Mouse (Mus musculus) liver, embryonic 12.5 days (tissue): Measurements from ENCODE around the gene C530008M17Rik. TPM values are rescaled to one million over a fixed set of nuclear protein-coding genes. Genes with fewer than 3 reads are reported as not detected.

Experiments
- ATAC-seq: fragments of 200-750 bp; cut with Nextera tagmentation; 2 replicates; pipeline ENCODE4 v1.8.0; 2017; ENCODE audit warnings: moderate number of reproducible peaks, mild to moderate bottlenecking, moderate library complexity
- H3K27ac ChIP-seq: fragments of 300-500 bp; sonication (generic); 2 replicates; pipeline ENCODE4 v1.5.1; 2016; ENCODE audit warnings: mild to moderate bottlenecking
- H3K27me3 ChIP-seq: fragments of 300-500 bp; sonication (generic); replicated peaks from 2 replicates; pipeline ENCODE4 v1.6.1; 2016; ENCODE audit warnings: mild to moderate bottlenecking, moderate library complexity
- H3K36me3 ChIP-seq: fragments of 300-500 bp; sonication (generic); 2 replicates; pipeline ENCODE4 v1.6.1; 2016; ENCODE audit warnings: mild to moderate bottlenecking, moderate library complexity
- H3K4me1 ChIP-seq: fragments of 300-500 bp; sonication (generic); 2 replicates; pipeline ENCODE4 v1.6.1; 2016
- H3K4me2 ChIP-seq: fragments of 300-500 bp; sonication (generic); 2 replicates; pipeline ENCODE4 v1.6.1; 2016; ENCODE audit warnings: mild to moderate bottlenecking, moderate library complexity
- H3K4me3 ChIP-seq: fragments of 300-500 bp; sonication (generic); 2 replicates; pipeline ENCODE4 v1.5.1; 2016; ENCODE audit warnings: mild to moderate bottlenecking, moderate library complexity
- H3K9ac ChIP-seq: fragments of 300-500 bp; sonication (generic); 2 replicates; pipeline ENCODE4 v1.6.1; 2016; ENCODE audit warnings: mild to moderate bottlenecking, moderate library complexity
- H3K9me3 ChIP-seq: fragments of 300-500 bp; sonication (generic); replicated peaks from 2 replicates; pipeline ENCODE4 v1.6.1; 2016; ENCODE audit warnings: mild to moderate bottlenecking, moderate library complexity
- WGBS: fragments of 180-500 bp; shearing (Covaris S2); methylation state at CpG from one replicate; pipeline ENCODE4 v1.1.7; 2016; ENCODE audit not compliant: insufficient replicate concordance; 5-methylcytosine and 5-hydroxymethylcytosine counted together
- polyA plus RNA-seq: library from polyadenylated mRNA; unstranded; fragments of >200 nt; fragmentation: Nextera tagmentation; extraction: Ambion mirVana; gene quantifications from 2 replicates; pipeline ENCODE4 v1.2.1, GENCODE M21; 2016

The C530008M17Rik gene
- polyA plus RNA-seq, 1 experiment from 2014 or later: 12.2 TPM

- no peak overlapping the region for H3K4me2 ChIP-seq
- no peaks in the 10 kb centered on the region for H3K9me3 ChIP-seq
- no peak for ATAC-seq
- H3K9ac ChIP-seq: no peak overlapping the region
- H3K4me3 ChIP-seq: no peak overlapping the region
- no peaks in the 10 kb centered on the region for H3K27me3 ChIP-seq
- WGBS: 32% methylated on average over 7 of the region's 7 CpGs
- H3K27ac ChIP-seq: no peak overlapping the region
- no peaks in the 10 kb centered on the region for H3K36me3 ChIP-seq
- peaks cover 11% of the 10 kb centered on the region for H3K4me1 ChIP-seq
These were observed 127.9 kb downstream of the C530008M17Rik start for GRCm38 (mm10) chr5:76784151-76784723.

GRCm38 (mm10) chr5:76785013-76785412 is 128.7 kb downstream of the C530008M17Rik start:
- 69% methylated on average over 6 of the region's 6 CpGs for WGBS
- no peaks in the 10 kb centered on the region for H3K27me3 ChIP-seq
- H3K9me3 ChIP-seq: no peaks in the 10 kb centered on the region
- no peak for ATAC-seq
- H3K4me3 ChIP-seq: no peak overlapping the region
- H3K36me3 ChIP-seq: no peaks in the 10 kb centered on the region
- H3K27ac ChIP-seq: no peak overlapping the region
- no peak overlapping the region for H3K9ac ChIP-seq
- peaks cover 12% of the 10 kb centered on the region; the same call in 1 of the 2 replicates for H3K4me1 ChIP-seq
- H3K4me2 ChIP-seq: no peak overlapping the region

GRCm38 (mm10) chr5:76789881-76790280 is 133.6 kb downstream of the C530008M17Rik start:
- no peak overlapping the region for H3K4me2 ChIP-seq
- H3K27me3 ChIP-seq: no peaks in the 10 kb centered on the region
- H3K4me3 ChIP-seq: no peak overlapping the region
- H3K9ac ChIP-seq: no peak overlapping the region
- no peak overlapping the region for H3K27ac ChIP-seq
- 66% methylated on average over 4 of the region's 4 CpGs for WGBS
- H3K9me3 ChIP-seq: no peaks in the 10 kb centered on the region
- no peak for ATAC-seq
- no peaks in the 10 kb centered on the region; the same call in 1 of the 2 replicates for H3K36me3 ChIP-seq
- peaks cover 17% of the 10 kb centered on the region for H3K4me1 ChIP-seq

- H3K4me1 ChIP-seq: peaks cover 15% of the 10 kb centered on the region
- ATAC-seq: no peak
- H3K36me3 ChIP-seq: no peaks in the 10 kb centered on the region; the same call in 1 of the 2 replicates
- 65% methylated on average over 4 of the region's 4 CpGs for WGBS
- H3K4me2 ChIP-seq: no peak overlapping the region
- H3K9ac ChIP-seq: no peak overlapping the region
- no peak overlapping the region for H3K4me3 ChIP-seq
- no peaks in the 10 kb centered on the region for H3K9me3 ChIP-seq
- H3K27me3 ChIP-seq: no peaks in the 10 kb centered on the region
- no peak overlapping the region for H3K27ac ChIP-seq
These were observed 135.0 kb downstream of the C530008M17Rik start for GRCm38 (mm10) chr5:76791280-76791679.

GRCm38 (mm10) chr5:76792720-76793119 is 136.4 kb downstream of the C530008M17Rik start:
- 85% methylated on average over 6 of the region's 6 CpGs for WGBS
- no peaks in the 10 kb centered on the region for H3K9me3 ChIP-seq
- ATAC-seq: no peak
- H3K27ac ChIP-seq: no peak overlapping the region
- no peak overlapping the region for H3K4me2 ChIP-seq
- no peaks in the 10 kb centered on the region; the same call in 1 of the 2 replicates for H3K36me3 ChIP-seq
- H3K9ac ChIP-seq: no peak overlapping the region
- H3K4me3 ChIP-seq: no peak overlapping the region
- peaks cover 13% of the 10 kb centered on the region for H3K4me1 ChIP-seq
- H3K27me3 ChIP-seq: no peaks in the 10 kb centered on the region

- Histone ChIP-seq H3K9me3 (no peaks in the 10 kb centered on the region), H3K4me2 (no peak overlapping the region), H3K27ac (no peak overlapping the region), H3K4me3 (no peak overlapping the region), H3K9ac (no peak overlapping the region), H3K36me3 (no peaks in the 10 kb centered on the region; the same call in 1 of the 2 replicates), H3K27me3 (no peaks in the 10 kb centered on the region), H3K4me1 (no peaks in the 10 kb centered on the region)
- ATAC-seq: no peak
- 84% methylated on average over 8 of the region's 8 CpGs for WGBS
These were observed 141.7 kb downstream of the C530008M17Rik start for GRCm38 (mm10) chr5:76798043-76798442.

- Histone ChIP-seq H3K9me3 (no peaks in the 10 kb centered on the region), H3K36me3 (no peaks in the 10 kb centered on the region), H3K4me2 (no peak overlapping the region), H3K4me1 (no peaks in the 10 kb centered on the region), H3K27ac (no peak overlapping the region), H3K27me3 (no peaks in the 10 kb centered on the region), H3K9ac (no peak overlapping the region), H3K4me3 (no peak overlapping the region)
- no peak for ATAC-seq
- WGBS: 76% methylated on average over 10 of the region's 10 CpGs
These were observed 143.2 kb downstream of the C530008M17Rik start for GRCm38 (mm10) chr5:76799471-76799870.

GRCm38 (mm10) chr5:76809031-76809430 is 152.7 kb downstream of the C530008M17Rik start:
- no peaks in the 10 kb centered on the region for H3K36me3 ChIP-seq
- no peak overlapping the region for H3K4me3 ChIP-seq
- H3K9me3 ChIP-seq: no peaks in the 10 kb centered on the region
- ATAC-seq: no peak
- no peak overlapping the region for H3K4me2 ChIP-seq
- WGBS: 84% methylated on average over 6 of the region's 6 CpGs
- no peak overlapping the region for H3K9ac ChIP-seq
- no peak overlapping the region for H3K27ac ChIP-seq
- no peaks in the 10 kb centered on the region for H3K4me1 ChIP-seq
- H3K27me3 ChIP-seq: no peaks in the 10 kb centered on the region

- H3K27me3 ChIP-seq: no peaks in the 10 kb centered on the region
- H3K9ac ChIP-seq: no peak overlapping the region
- H3K4me1 ChIP-seq: no peaks in the 10 kb centered on the region
- no peak overlapping the region for H3K27ac ChIP-seq
- ATAC-seq: no peak
- H3K4me2 ChIP-seq: no peak overlapping the region
- WGBS: 78% methylated on average over 11 of the region's 11 CpGs
- H3K4me3 ChIP-seq: no peak overlapping the region
- H3K9me3 ChIP-seq: no peaks in the 10 kb centered on the region
- no peaks in the 10 kb centered on the region for H3K36me3 ChIP-seq
These were observed 158.7 kb downstream of the C530008M17Rik start for GRCm38 (mm10) chr5:76815035-76815434.

GRCm38 (mm10) chr5:76815786-76816455 is 159.6 kb downstream of the C530008M17Rik start:
- no peaks in the 10 kb centered on the region for H3K36me3 ChIP-seq
- no peaks in the 10 kb centered on the region for H3K27me3 ChIP-seq
- no peaks in the 10 kb centered on the region for H3K9me3 ChIP-seq
- H3K4me1 ChIP-seq: no peaks in the 10 kb centered on the region
- WGBS: 71% methylated on average over 13 of the region's 13 CpGs
- no peak for ATAC-seq
- H3K27ac ChIP-seq: no peak overlapping the region
- no peak overlapping the region for H3K9ac ChIP-seq
- H3K4me2 ChIP-seq: no peak overlapping the region
- H3K4me3 ChIP-seq: no peak overlapping the region

- Histone ChIP-seq H3K9ac (no peak overlapping the region), H3K36me3 (no peaks in the 10 kb centered on the region), H3K27ac (no peak overlapping the region), H3K27me3 (no peaks in the 10 kb centered on the region), H3K4me2 (no peak overlapping the region), H3K4me3 (no peak overlapping the region), H3K4me1 (no peaks in the 10 kb centered on the region), H3K9me3 (no peaks in the 10 kb centered on the region)
- ATAC-seq: no peak
- 75% methylated on average over 5 of the region's 5 CpGs for WGBS
These were observed 160.4 kb downstream of the C530008M17Rik start for GRCm38 (mm10) chr5:76816748-76817147.

- H3K27ac ChIP-seq: no peak overlapping the region
- H3K36me3 ChIP-seq: no peaks in the 10 kb centered on the region
- H3K4me3 ChIP-seq: no peak overlapping the region
- no peaks in the 10 kb centered on the region for H3K9me3 ChIP-seq
- no peak overlapping the region for H3K4me2 ChIP-seq
- H3K4me1 ChIP-seq: 0 out of 2 replicates have a peak, but pooled peaks cover 4% of the 10 kb centered on the region
- WGBS: 77% methylated on average over 15 of the region's 15 CpGs
- no peak for ATAC-seq
- H3K9ac ChIP-seq: no peak overlapping the region
- H3K27me3 ChIP-seq: no peaks in the 10 kb centered on the region
These were observed 161.4 kb downstream of the C530008M17Rik start for GRCm38 (mm10) chr5:76817678-76818077.
